Mouse (Mus musculus) olfactory bulb, adult 2 months (tissue): ENCODE measurements around the gene Irf4. TPM values are rescaled to one million over a fixed set of nuclear protein-coding genes. Genes with fewer than 3 reads are reported as not detected.

Source experiments
- H3K27ac ChIP-seq: fragments of 200-500 bp; 2 replicates; pipeline ENCODE4 v1.5.1; 2012; ENCODE audit warnings: low read depth, low read length; ENCODE audit not compliant: insufficient read depth
- H3K4me1 ChIP-seq: fragments of 200-500 bp; 2 replicates; pipeline ENCODE4 v1.6.1; 2012; ENCODE audit warnings: low read length; ENCODE audit not compliant: control insufficient read depth, insufficient read depth
- H3K4me3 ChIP-seq: fragments of 200-500 bp; 2 replicates; pipeline ENCODE4 v1.5.1; 2012; ENCODE audit warnings: mild to moderate bottlenecking, low read depth, low read length, moderate library complexity; ENCODE audit not compliant: insufficient read depth
- CTCF ChIP-seq: fragments of 200-500 bp; IDR thresholded peaks from 2 replicates; pipeline ENCODE4 v1.5.1; 2012; ENCODE audit warnings: low read depth, mild to moderate bottlenecking, low read length, moderate library complexity; ENCODE audit not compliant: insufficient read depth
- POLR2A ChIP-seq: fragments of 200-500 bp; IDR thresholded peaks from 2 replicates; pipeline ENCODE4 v1.6.1; 2012; ENCODE audit warnings: mild to moderate bottlenecking, low read depth, low read length, moderate library complexity; ENCODE audit not compliant: insufficient read depth
- WGBS: fragments of 180-500 bp; shearing (Covaris S2); methylation state at CpG from one replicate; pipeline ENCODE4 v1.1.7; 2018; 5-methylcytosine and 5-hydroxymethylcytosine counted together
- polyA plus RNA-seq: library from polyadenylated mRNA; stranded (reverse); fragments of >200 nt; gene quantifications from 2 replicates; pipeline ENCODE4 v1.2.4, GENCODE M21; 2012; ENCODE audit warnings: low replicate concordance; ENCODE audit not compliant: missing spikeins, insufficient read depth, insufficient read length

The Irf4 gene
- polyA plus RNA-seq, 1 experiment = not detected

GRCm38 (mm10) chr13:30716611-30717010 is 32.4 kb upstream of the Irf4 start:
- WGBS = 67% methylated on average over 5 of the region's 5 CpGs
- TF ChIP-seq CTCF (no peak), POLR2A (no peak)
- Histone ChIP-seq H3K27ac (no peak overlapping the region), H3K4me1 (no peaks in the 10 kb centered on the region), H3K4me3 (no peak overlapping the region)

- TF ChIP-seq POLR2A (no peak), CTCF (no peak)
- peaks cover 5% of the 10 kb centered on the region; the same call in 1 of the 2 replicates for H3K4me1 ChIP-seq
- no peak overlapping the region for H3K27ac ChIP-seq
- 46% methylated on average over 7 of the region's 7 CpGs for WGBS
- no peak overlapping the region for H3K4me3 ChIP-seq
These were observed 26.4 kb upstream of the Irf4 start for GRCm38 (mm10) chr13:30722601-30723000.

DNA sequence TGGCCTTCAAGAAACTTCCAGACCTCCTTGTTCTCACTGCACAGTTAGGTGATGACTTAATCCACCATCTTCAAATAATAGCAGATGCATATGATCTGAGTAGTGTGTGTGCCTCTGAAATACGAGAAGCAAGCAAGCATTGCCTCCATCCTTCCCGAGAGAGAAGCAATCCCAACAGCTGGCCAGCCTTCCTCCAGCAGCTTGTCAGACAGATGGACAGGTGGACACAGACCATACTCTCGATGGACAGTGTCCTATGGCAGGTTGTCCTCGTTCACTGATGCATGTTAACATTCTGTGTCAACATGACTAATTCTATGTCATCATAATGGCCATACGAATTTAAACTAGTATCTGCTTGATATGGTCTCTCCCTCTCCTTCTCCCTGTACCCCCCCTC is 25.8 kb upstream of the Irf4 start:
- H3K27ac ChIP-seq = no peak overlapping the region
- H3K4me1 ChIP-seq = peaks cover 5% of the 10 kb centered on the region; the same call in 1 of the 2 replicates
- H3K4me3 ChIP-seq = no peak overlapping the region
- WGBS = 83% methylated on average over 5 of the region's 5 CpGs
- TF ChIP-seq POLR2A (no peak), CTCF (no peak)

DNA sequence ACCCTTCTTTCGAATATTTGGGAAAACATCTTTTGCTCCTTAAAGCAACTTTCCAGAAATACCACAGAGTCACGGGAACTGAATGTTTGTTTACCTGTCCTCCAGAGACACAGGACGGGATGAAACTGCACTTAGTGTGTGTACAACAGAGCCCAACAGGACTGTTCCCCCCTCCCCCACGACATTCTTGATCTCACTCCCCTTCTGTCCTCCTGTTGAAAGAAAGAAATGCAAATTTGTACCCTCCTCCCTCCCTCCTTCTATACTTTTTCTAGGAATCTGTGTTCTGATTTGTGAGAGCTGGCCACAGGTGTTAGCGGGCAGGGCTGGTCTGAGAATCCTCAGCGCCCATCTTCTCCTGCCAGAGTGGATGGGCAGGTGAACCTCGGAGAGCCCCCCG is 25.2 kb upstream of the Irf4 start:
- H3K27ac ChIP-seq = no peak overlapping the region
- TF ChIP-seq CTCF (no peak), POLR2A (no peak)
- 80% methylated on average over 8 of the region's 8 CpGs for WGBS
- no peak overlapping the region for H3K4me3 ChIP-seq
- H3K4me1 ChIP-seq = peaks cover 5% of the 10 kb centered on the region; the same call in 1 of the 2 replicates

- peaks cover 5% of the 10 kb centered on the region; the same call in 1 of the 2 replicates for H3K4me1 ChIP-seq
- no peak overlapping the region for H3K4me3 ChIP-seq
- no peak overlapping the region for H3K27ac ChIP-seq
- TF ChIP-seq CTCF (no peak), POLR2A (no peak)
- 25% methylated on average over 7 of the region's 7 CpGs for WGBS
These were observed 24.2 kb upstream of the Irf4 start for GRCm38 (mm10) chr13:30724691-30725271.

DNA sequence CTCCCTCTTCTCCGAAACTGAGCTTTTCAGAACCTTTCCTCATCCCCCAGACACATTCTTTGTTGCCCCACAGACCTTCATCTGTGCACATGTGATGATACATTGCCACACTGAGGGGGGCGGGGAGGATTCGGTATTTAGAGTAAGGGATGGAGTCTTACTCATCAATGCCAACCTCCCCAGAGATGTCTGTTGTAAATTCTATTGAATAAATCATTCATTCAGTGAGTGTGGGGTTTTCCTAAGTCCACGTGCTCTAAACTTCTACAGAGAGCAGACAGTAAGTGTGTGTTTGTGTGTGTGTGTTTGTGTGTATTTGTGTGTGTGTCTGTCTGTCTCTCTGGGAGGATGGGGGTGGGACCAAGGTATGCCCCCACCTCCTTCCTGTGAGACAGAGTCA is 22.1 kb upstream of the Irf4 start:
- Histone ChIP-seq H3K27ac (no peak overlapping the region), H3K4me1 (peaks cover 5% of the 10 kb centered on the region; the same call in 1 of the 2 replicates), H3K4me3 (no peak overlapping the region)
- WGBS = 90% methylated on average over 4 of the region's 4 CpGs
- TF ChIP-seq CTCF = no peak
- no peak for TF ChIP-seq POLR2A

DNA sequence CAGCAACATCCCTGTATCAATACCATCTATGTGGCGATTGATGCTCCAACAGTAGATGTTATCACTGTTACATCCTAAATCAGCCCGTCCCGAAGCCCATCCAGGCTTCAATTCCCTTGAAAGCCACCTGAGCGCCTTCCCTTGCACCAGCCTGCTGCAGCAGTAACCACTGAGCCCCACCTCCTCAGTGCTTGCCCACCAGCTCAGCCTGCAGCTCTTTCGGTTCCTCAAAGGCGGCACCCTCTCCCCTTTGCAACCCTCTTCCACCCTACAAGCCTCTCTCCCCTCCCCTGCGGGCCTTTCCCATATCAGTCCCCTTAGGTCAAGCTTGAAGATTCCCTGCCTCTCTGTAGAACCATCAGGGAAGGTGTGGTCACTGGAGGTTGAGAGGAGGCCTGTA is 20.9 kb upstream of the Irf4 start:
- 94% methylated on average over 7 of the region's 7 CpGs for WGBS
- H3K4me3 ChIP-seq = no peak overlapping the region
- peaks cover 5% of the 10 kb centered on the region; the same call in 1 of the 2 replicates for H3K4me1 ChIP-seq
- H3K27ac ChIP-seq = no peak overlapping the region
- no peak for TF ChIP-seq POLR2A
- TF ChIP-seq CTCF = no peak

- H3K27ac ChIP-seq = no peak overlapping the region
- H3K4me1 ChIP-seq = peaks cover 5% of the 10 kb centered on the region; the same call in 1 of the 2 replicates
- WGBS = 33% methylated on average over 6 of the region's 6 CpGs
- no peak for TF ChIP-seq POLR2A
- TF ChIP-seq CTCF = no peak
- H3K4me3 ChIP-seq = no peak overlapping the region
These were observed 19.8 kb upstream of the Irf4 start for GRCm38 (mm10) chr13:30729245-30729644.

GRCm38 (mm10) chr13:30730104-30730793 is 18.8 kb upstream of the Irf4 start:
- H3K4me1 ChIP-seq = peaks cover under 1% of the 10 kb centered on the region; the same call in 1 of the 2 replicates

More at GRCm38 (mm10) chr13:30730104-30730793, 18.8 kb upstream of the Irf4 start:
- Histone ChIP-seq H3K27ac (no peak overlapping the region), H3K4me3 (no peak overlapping the region)
- WGBS = 87% methylated on average over 15 of the region's 15 CpGs
- TF ChIP-seq POLR2A (no peak), CTCF (no peak)
